Mouse (Mus musculus) spleen, adult 12 weeks (tissue): ENCODE data around the gene Bcdin3d.
"Not testable (repeated sequence)": the region's sequence is repeated elsewhere in the genome, so short reads cannot be mapped to it uniquely, and the experiment has no call there.

Experiments
- DNase-seq: peaks from one replicate; pipeline ENCODE4 v3.0.0; 2022; ENCODE audit warnings: low spot score

The Bcdin3d gene

DNA sequence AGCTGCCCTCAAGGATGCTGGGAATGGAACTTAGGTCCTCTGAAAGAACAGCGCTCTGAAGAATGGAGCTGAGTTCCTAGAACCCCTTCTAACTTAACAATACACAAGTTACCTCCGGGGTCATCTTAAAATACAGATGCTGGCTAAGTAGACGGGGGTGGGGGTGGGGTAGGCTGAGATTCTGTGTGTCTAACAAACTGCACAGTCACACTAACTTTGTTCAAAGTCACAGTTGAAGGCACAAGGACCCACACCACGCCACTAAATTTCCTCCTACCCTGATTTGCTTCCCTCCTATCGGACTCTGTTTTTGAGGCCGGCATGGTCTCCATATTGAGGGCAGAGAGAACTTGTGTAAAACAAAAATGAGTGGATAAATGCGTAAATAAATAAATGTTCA lies 1.6 kb downstream of the Bcdin3d start:
- DNase-seq: no peak

DNA sequence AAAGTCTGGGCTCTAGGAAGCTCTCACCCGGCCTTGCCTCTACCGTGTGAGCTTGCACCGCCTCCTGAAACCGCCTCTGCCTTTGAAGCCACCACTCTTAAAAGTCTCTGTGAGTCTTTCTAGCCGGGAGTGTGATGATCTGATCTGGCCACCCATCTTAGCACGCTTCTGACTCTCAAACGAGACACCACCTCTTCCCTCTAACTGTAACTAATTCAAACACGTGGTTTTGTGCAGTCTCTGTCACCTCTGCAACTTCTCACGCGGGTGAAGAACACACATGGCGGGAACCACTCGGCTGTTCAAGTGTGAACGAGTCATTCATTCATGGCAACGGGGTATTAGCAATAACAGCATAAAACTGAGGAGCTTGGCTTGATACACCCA lies 2.9 kb downstream of the Bcdin3d start:
- DNase-seq: no peak

DNA sequence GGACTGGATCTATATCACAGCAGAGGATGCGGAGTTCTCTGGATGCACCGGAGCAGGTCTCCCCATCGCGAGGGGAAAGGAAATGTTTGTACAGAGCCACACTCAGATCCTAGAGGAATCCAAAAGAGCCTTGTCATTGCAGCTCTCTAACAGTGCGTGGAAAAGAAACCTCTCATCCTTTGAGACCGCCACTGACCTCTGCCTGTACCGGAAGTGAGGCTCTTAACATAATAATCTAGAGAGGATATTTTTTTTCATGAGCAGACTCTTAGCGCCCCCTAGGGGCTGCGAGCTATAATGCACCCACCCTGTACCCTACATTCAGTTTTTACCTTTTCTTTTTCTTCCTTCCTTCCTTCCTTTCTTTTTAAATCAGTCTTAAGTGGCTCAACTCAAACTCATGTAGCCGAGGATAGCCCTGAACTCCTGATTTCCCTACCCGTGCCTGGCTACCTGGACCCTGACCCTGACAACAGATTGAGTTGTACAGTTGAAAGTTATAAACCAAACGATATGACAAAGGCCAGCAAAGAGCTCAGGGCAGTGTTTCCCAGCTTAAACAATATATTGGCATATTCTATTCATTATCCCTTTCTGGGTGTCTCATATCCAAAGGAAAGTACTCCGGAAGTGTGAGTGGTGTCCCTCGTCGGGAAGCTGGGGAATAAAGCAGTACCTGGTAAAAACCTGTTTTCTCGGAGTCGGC lies 3.4 kb downstream of the Bcdin3d start:
- peak; percentile 21 for DNase-seq

DNA sequence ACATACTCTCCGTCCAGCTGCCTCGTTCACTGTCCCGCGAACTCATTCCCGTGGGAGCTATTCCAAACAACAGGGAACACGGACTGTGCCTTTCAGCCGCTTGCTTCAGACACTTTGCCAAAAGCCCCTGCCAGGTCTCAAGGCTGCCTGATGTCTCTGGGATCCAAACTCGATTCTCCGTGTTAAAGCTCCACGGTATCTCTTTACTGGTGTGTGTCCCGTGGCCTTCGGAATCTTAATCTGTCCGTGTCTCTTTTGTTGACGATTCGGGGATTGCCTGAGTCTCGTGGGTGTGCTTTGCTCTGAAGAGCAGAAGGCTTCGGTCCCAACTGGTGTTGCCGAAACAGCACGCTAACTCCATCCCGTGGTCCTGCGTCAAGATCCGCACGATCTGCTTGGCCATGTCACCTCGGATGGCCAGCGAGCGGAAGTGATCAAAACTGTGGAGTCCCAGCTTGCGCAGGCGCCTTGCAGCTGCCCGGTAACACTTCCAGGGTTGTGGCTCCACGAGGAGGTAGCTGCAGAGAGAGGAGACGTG lies 4.2 kb downstream of the Bcdin3d start:
- no peak for DNase-seq

DNA sequence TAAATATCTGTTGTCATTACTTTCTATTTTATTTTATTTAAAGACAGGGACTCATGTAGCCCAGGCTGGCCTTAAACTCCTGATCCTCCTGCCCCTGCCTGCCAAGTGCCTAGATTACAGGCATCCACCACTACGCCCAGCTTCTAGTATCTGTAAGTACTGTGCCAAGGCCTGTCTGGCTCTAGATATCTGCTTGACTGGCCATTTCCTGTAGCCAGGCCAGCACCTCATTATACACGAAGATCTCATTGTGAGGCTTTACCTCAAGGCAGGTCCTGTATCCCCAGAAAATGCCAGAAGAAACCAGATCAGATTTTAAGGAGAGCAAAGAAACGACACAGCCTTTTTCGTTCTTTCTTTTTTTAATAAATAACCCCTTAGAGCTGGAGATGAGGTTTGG lies 4.8 kb downstream of the Bcdin3d start:
- no peak for DNase-seq

DNA sequence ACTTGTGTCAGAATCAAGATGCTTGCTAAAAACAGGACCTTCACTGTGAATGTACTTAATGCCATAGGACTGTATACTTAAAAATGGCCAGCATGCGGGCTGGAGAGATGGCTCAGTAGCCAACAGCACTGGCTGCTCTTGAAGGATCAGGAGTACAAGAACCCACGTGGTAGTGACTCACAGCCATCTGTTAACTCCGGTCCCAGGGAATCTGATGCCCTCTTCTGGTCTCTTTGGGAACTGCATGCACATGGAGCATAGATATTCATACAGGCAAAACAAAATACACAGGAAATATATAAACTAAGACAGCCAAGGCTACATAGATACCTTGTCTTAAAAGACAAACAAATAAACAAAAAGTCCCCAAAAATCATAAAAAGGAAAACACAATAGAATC lies 5.5 kb downstream of the Bcdin3d start:
- DNase-seq: peak; percentile 36

DNA sequence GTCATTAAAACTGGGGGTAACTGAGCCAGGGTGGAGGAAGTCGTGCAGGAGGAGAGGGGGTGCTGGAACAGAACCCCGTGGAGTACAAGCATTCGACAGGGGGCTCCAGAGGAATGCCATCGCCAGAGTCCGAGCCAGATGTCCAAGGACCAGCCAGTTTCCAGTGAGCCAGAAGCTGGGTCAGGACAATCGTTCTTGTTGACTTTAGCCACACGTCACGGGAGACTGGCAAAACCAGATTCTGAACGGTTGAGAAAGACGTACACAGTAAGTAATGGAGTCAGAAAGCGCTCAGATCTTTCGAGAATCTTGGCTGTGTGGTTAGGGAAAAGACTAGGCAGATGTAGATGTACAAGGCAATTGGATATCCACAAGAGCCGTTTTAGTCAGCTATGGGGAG lies 11.3 kb downstream of the Bcdin3d start:
- no peak for DNase-seq

DNA sequence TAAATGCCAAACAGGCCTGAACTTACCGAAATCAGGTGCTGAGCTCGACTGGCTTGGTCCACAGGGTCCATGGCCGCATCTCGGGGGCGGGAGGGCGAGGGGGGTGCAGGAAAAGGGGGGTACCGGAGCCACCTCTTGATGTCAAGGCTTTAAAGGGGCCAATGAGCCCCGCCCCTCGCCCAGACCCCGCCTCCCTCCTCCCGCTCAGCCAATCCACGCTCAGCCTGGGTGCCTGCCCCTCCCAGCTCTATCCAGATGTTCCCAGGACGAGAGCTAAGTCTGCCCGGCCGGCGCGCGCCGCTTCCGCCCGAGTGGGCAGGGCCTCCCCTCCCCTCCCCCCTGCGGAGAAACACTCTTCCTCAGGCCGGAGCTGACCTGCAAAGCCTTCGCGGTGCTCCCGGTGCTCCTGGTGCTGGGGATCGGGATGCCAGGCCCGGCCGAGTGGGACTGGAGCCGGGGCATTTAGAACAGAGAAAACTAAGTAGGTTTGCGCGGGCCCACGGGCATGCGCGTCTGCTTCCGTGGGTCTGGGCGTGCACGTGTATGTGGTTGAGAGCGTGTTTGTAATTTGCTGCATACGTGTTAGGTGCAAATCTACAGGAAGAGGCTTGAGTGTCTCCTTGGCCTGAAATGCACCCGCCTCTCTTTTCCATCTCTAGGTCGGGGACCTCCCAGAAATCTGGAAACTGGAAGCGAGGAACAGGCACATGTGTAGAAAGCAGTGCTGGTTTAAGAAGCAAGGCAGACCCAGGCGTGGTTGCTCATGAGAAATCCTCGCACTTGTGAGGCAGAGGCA lies 16.7 kb downstream of the Bcdin3d start, which contains the start of gene Nckap5l:
Gene Nckap5l (minus strand): TSS at position 143 of the 796 bp plus-strand sequence.
- DNase-seq: peak; percentile 65

DNA sequence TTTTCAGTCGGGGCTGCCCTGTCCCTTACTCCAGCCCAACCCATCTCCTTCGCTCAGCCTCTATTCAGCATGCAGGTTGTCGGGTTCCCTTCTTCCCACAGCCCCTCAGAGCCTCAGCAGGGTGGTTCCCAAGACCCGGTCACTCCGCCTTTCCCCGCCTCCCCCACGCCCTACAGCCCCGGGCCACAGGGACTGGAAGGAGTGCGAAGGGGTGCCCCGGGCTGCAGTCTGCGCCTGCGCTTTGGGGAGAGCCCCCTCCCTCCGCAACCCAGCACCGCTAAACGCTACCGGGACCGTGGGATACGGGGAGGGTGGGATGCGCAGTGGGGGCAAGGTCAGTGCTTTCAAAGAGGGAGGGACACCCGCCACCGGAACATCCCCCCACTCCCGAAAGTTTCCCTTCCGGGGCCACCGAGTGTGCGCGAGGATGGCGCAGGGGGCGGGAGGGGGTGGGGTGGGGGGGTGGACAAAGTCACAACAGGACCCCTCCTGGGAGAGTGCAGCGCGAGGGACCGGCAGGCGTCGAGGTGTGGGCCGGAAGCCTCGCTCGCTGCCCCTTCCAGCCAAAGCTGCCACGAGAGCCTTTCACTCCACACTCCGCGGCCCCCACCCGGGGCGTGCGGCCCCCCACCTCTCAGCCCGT lies 17.4 kb downstream of the Bcdin3d start:
- no peak for DNase-seq

DNA sequence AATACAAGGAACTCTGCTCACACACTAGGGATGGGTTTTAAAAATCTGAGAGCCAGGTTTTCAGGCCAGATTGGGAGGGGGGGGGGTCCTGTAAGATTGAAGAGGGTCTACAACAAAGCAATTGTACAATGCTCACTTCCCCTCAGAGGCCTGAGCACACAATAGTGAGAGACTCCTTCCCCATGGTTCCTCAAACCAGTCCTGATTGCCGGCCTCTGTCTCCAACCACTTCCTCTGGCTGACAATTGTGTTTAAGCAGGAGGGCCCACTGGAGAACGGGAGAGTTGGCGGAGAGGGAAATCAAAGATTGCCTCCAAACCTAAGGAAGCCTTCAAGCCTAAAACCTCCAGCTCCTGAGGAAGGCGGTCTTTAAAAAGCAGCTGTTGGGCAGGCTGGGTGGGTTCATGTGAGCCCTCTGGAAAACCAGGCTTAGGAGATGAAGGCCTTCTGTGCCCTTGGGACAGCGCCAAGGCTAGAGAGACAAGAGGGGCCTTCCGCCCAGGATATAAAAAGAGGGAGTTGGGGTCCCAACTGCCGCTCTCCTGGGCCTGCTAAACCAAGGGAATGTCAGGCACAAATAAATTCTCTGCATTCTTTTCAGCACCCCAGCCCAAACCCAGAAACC lies 18.1 kb downstream of the Bcdin3d start:
- no peak for DNase-seq

DNA sequence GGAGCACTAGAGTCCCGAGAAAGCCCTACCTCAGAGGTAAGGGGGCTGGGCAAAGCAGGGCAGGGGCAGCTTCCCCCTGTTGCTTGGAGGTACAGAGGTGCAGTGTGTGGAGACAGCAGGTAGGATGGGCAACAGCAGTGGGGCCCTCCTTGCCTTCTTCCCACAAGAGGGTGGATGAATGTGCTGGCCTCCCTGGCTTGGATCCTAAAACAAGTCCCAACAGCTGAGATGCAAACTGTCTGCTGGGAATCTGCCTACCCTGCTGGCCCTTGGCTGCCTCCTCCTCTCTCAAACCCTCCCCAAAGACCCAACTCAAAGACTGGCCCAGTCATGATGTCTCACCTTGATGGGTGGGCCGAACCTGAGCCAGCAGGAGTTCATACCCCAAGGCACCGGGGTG lies 19.1 kb downstream of the Bcdin3d start:
- DNase-seq: no peak

DNA sequence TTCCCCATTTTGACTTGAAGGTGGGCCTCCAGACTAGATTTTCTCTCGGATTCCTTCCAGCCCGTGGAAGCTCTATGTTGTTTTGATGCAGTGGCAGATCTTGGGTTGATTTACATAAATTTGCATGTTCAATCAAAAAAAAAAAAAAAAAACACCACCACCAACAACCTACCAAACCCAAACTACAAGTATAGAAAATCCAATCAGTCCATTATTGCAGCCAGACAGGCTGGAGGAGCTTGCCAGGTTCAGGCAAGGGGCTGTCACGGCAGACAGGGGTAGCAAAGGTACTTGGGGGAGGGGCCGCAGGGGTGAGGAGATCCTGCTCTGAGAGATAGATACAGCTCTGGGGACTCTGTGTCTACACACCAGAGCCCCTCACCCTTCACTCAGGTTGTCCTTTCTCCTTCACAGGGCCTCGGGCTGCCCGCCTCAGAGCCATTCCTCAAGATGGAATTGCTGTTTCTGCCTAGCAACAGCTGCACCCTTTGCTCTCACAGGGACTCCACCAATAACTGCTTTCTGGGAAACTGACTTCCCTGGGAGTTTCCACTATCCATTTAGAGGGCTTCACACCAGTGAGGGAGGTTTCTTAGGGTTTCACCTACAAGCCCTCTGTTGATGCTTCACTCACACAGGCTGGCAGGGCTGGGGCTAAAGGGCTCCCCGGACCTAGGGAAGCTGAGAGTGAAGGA lies 19.8 kb downstream of the Bcdin3d start:
- no peak for DNase-seq

DNA sequence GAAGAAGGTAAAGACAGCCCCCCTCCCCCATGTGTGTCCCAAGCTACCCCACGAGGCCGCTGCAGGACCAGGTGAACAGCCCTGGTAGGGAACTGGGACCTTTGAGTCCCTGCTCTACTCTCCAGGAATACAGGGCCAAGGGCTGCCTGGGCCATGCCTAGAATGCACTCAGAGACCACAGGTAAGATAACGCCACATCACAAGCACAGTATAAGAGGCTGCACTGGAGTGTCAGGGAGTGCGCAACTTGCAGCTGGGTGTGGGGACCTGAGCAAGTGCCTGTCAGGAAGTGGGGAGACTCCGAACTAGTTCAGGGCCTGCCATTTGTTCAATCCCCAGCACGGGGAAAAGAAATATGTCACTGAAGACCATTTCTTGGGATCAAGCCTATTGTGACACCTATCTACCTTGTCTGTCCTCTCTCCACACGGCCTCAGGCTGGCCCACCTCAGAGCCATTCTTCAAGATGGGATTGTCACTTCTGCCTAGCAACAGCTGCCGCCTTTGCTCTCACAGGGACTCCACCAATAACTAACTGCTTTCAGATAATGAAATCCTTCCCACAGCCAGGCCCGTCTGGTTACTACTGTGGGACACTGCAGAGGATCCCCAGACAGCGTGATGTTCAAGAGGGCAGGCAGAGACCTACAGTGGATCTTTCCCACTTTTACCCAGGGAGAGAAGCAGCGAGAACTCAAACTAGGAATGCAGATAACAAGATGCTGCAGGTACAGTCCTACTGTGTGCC lies 21.2 kb downstream of the Bcdin3d start:
- DNase-seq: no peak

DNA sequence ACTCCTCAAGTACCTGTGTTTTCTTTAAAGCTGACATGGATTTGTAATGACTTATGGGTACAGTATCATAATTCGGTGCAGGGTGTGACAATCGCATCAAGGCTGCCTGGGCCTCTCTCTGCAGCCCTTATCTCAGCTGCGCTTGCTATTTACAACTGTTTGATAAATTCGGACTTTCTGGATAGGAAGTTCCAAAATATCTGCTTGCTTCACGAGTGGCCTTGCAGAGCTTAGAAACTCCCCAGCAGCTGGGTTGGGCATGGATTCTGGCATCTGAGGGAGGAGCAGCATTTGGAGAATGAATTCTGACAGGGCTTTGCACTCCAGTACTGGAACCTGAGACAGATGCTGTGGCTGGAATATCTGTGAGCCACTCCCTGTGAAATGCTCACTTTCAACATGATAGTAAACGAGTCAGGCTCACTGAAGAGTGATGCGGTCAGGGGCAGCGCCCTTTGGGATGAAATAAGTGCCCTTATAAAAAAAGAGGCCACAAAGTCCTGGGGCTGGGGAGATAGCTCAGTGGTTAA lies 24.7 kb downstream of the Bcdin3d start:
- no peak for DNase-seq

DNA sequence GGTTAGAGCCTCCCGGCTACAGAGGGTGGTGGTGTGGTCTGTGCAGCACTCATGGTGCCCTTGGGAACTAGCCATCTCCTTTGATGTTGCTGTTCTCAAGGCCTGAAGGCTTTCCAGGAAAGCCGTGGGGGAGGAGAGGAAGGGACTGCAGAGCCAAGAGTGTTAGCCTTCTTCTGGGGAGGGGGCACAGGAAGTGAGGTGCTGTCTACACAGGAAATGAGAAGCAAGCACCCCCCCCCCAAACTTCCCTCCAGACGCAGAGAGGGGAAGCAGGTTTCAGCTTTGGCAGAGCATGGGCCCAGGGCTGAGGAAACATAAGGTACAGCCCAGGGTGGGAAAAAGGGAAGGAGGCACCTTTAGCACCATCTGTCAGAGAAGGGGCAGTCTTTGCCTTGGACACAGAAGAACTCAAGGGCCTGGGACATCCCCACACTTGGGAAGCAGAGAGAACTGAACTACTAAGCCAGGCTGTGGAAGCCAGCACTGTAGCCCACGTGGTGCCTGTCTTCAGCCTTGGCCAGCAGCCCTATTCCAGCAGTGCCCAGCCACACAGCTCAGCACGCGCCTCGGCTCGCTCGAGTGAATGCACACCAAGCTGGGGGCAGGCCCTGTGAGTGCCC lies 25.3 kb downstream of the Bcdin3d start:
- no peak for DNase-seq

DNA sequence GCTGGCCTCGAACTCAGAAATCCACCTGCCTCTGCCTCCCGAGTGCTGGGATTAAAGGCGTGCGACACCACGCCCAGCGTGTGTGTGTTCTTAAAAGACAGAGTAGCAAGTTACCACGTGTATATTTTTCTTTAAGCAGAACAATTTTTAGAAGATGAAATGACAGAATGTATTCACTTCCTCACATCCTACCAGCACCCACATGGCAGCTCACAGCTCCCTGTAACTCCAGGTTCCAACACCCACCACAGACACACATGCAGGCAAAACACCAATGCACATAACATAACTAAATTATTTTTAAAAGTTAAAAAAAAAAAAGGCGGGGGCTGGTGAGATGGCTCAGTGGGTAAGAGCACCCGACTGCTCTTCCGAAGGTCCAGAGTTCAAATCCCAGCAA lies 28.4 kb downstream of the Bcdin3d start:
- DNase-seq: not testable (repeated sequence)

DNA sequence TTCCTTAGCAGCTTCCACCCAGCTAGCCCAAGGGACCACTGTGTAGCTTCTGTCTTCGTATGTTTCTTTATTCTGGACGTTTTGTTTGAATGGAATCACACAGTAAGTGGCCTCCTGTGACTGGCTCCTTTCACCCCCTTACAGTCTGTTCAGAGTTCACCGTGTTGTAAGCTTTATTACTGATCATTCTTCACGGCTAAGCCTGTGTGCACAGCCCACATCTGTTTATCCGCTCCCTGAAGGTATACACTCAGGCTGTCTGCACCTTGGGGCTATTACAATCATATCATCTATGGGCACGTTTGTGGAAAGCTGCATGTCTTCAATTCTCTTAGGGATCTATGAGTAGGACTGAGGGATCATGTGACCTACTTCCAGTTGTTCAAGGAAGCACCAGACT lies 29.0 kb downstream of the Bcdin3d start:
- no peak for DNase-seq

DNA sequence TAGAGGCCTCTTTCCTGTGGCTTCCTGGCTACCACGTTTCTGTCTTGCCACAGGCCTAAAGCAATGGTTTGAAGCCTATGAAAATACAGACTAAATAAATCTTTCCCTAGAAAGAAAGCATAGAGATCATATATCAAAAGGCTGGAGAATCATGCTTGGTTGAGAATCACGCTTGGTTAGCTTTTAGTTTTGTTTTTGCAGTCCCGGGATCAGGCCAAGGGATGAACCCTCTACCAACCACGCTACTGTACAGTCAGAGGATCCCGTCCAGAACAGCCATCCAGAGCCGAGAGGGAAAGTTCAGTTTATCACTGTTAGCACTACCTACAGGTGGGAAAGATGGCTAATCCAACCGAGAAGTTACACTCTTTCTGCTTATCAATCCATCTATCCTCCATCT lies 32.2 kb downstream of the Bcdin3d start:
- DNase-seq: no peak

DNA sequence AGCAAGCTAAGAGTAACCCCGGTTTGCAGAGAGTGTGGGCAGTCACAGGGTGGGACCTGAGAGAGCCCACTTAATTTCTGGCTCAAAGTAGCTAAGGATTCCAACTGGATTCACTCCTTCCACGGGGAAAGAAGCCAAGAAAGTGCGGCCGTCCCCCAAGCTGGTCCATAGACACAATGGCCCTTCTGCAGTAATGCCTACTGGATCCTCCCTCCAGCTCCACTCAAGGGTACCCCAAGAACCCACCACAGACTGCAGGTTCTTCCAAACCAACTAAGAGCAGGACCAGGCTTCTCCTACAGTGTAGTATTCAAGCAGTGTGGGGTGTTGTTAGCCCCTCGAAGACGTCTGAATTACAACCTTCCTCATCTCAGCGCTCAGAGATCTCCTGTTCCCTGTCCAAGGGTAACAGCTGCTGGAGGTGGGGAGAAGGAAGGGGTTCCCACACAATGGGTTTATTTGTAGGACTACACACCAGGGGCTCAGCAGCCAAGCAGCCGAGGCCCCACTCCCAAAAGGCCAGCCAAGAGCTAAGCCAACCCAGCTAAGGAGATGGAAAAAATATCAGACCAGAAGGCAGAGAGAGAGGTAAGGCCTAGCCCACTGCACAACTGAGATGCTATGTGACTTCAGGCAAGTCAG lies 33.6 kb downstream of the Bcdin3d start:
- DNase-seq: no peak
